Mouse (Mus musculus) hindbrain, embryonic 13.5 days (tissue): Measurements from ENCODE around the gene Fam241b. TPM values are rescaled to one million over a fixed set of nuclear protein-coding genes. Genes with fewer than 3 reads are reported as not detected.

Experiments
- ATAC-seq: fragments of 200-750 bp; cut with Nextera tagmentation; 2 replicates; pipeline ENCODE4 v1.8.0; 2017; ENCODE audit warnings: moderate TSS enrichment; ENCODE audit not compliant: low FRiP score
- H3K27ac ChIP-seq: fragments of 300-500 bp; sonication (generic); 2 replicates; pipeline ENCODE4 v1.5.1; 2015; ENCODE audit warnings: inconsistent platforms, mild to moderate bottlenecking, moderate library complexity
- H3K27me3 ChIP-seq: fragments of 300-500 bp; sonication (generic); 2 replicates; pipeline ENCODE4 v1.6.1; 2015; ENCODE audit warnings: mild to moderate bottlenecking, inconsistent platforms
- H3K36me3 ChIP-seq: fragments of 300-500 bp; sonication (generic); 2 replicates; pipeline ENCODE4 v1.6.1; 2015; ENCODE audit warnings: mild to moderate bottlenecking, inconsistent platforms
- H3K4me1 ChIP-seq: fragments of 300-500 bp; sonication (generic); replicated peaks from 2 replicates; pipeline ENCODE4 v1.6.1; 2015; ENCODE audit warnings: inconsistent platforms
- H3K4me2 ChIP-seq: fragments of 300-500 bp; sonication (generic); 2 replicates; pipeline ENCODE4 v1.6.1; 2015; ENCODE audit warnings: inconsistent platforms, mild to moderate bottlenecking, moderate library complexity
- H3K4me3 ChIP-seq: fragments of 300-500 bp; sonication (generic); 2 replicates; pipeline ENCODE4 v1.5.1; 2015; ENCODE audit warnings: mild to moderate bottlenecking, inconsistent platforms
- H3K9ac ChIP-seq: fragments of 300-500 bp; sonication (generic); 2 replicates; pipeline ENCODE4 v1.6.1; 2015; ENCODE audit warnings: mild to moderate bottlenecking, inconsistent platforms
- H3K9me3 ChIP-seq: fragments of 300-500 bp; sonication (generic); 2 replicates; pipeline ENCODE4 v1.6.1; 2016; ENCODE audit warnings: inconsistent platforms
- WGBS: fragments of 180-500 bp; shearing (Covaris S2); methylation state at CpG from one replicate; pipeline ENCODE4 v1.1.7; 2015; 5-methylcytosine and 5-hydroxymethylcytosine counted together
- polyA plus RNA-seq: library from polyadenylated mRNA; unstranded; fragments of >200 nt; fragmentation: Nextera tagmentation; extraction: Ambion mirVana; gene quantifications from 2 replicates; pipeline ENCODE4 v1.2.1, GENCODE M21; 2015

Gene Fam241b
- polyA plus RNA-seq, 1 experiment from 2014 or later, result 111 TPM

- Histone ChIP-seq H3K4me1 (peaks cover 24% of the 10 kb centered on the region), H3K4me2 (no peak overlapping the region), H3K36me3 (no peaks in the 10 kb centered on the region), H3K27ac (no peak overlapping the region), H3K4me3 (no peak overlapping the region), H3K9ac (no peak overlapping the region), H3K9me3 (peaks cover 8% of the 10 kb centered on the region), H3K27me3 (peaks cover 79% of the 10 kb centered on the region)
- WGBS, result 2% methylated on average over 9 of the region's 9 CpGs
- ATAC-seq, result no peak
Observed at GRCm38 (mm10) chr10:62172841-62173553, 29.3 kb upstream of the Fam241b start.

GRCm38 (mm10) chr10:62162410-62162809 is 18.7 kb upstream of the Fam241b start:
- Histone ChIP-seq H3K27ac (no peak overlapping the region), H3K9me3 (no peaks in the 10 kb centered on the region), H3K4me2 (no peak overlapping the region), H3K9ac (no peak overlapping the region), H3K36me3 (no peaks in the 10 kb centered on the region), H3K4me3 (no peak overlapping the region), H3K4me1 (peaks cover 9% of the 10 kb centered on the region; the same call in 1 of the 2 replicates), H3K27me3 (peaks cover 64% of the 10 kb centered on the region)
- WGBS, result 41% methylated on average over 10 of the region's 10 CpGs
- ATAC-seq, result no peak

- no peak overlapping the region for H3K27ac ChIP-seq
- no peak overlapping the region for H3K9ac ChIP-seq
- no peak for ATAC-seq
- H3K4me1 ChIP-seq, result peaks cover 14% of the 10 kb centered on the region
- WGBS, result 11% methylated on average over 7 of the region's 7 CpGs
- no peak overlapping the region for H3K4me2 ChIP-seq
- 0 out of 2 replicates have a peak, but pooled peaks cover 9% of the 10 kb centered on the region for H3K9me3 ChIP-seq
- H3K36me3 ChIP-seq, result no peaks in the 10 kb centered on the region
- H3K4me3 ChIP-seq, result no peak overlapping the region
- peaks cover 88% of the 10 kb centered on the region for H3K27me3 ChIP-seq
Observed at GRCm38 (mm10) chr10:62149929-62150328, 6.2 kb upstream of the Fam241b start.

- no peaks in the 10 kb centered on the region for H3K36me3 ChIP-seq
- no peak overlapping the region for H3K4me3 ChIP-seq
- H3K27me3 ChIP-seq, result peaks cover 86% of the 10 kb centered on the region
- no peaks in the 10 kb centered on the region for H3K9me3 ChIP-seq
- 45% methylated on average over 12 of the region's 12 CpGs for WGBS
- H3K4me2 ChIP-seq, result no peak overlapping the region
- H3K9ac ChIP-seq, result no peak overlapping the region
- peaks cover 14% of the 10 kb centered on the region for H3K4me1 ChIP-seq
- H3K27ac ChIP-seq, result no peak overlapping the region
- ATAC-seq, result no peak
Observed at GRCm38 (mm10) chr10:62147466-62148248, 3.9 kb upstream of the Fam241b start.

GRCm38 (mm10) chr10:62145957-62146356 is 2.2 kb upstream of the Fam241b start:
- no peaks in the 10 kb centered on the region for H3K36me3 ChIP-seq
- no peak for ATAC-seq

GRCm38 (mm10) chr10:62138040-62138439 is 5.7 kb downstream of the Fam241b start:
- H3K27me3 ChIP-seq, result peaks cover 91% of the 10 kb centered on the region
- peaks cover 30% of the 10 kb centered on the region for H3K4me1 ChIP-seq
- WGBS, result 30% methylated on average over 3 of the region's 3 CpGs
- no peak overlapping the region for H3K27ac ChIP-seq
- no peaks in the 10 kb centered on the region for H3K9me3 ChIP-seq
- no peak for ATAC-seq
- H3K9ac ChIP-seq, result no peak overlapping the region
- no peak overlapping the region for H3K4me3 ChIP-seq
- H3K4me2 ChIP-seq, result no peak overlapping the region
- H3K36me3 ChIP-seq, result no peaks in the 10 kb centered on the region

More at GRCm38 (mm10) chr10:62145957-62146356, 2.2 kb upstream of the Fam241b start:
- Histone ChIP-seq H3K27me3 (peaks cover 83% of the 10 kb centered on the region), H3K4me2 (no peak overlapping the region), H3K9ac (no peak overlapping the region), H3K27ac (no peak overlapping the region), H3K4me1 (peaks cover 14% of the 10 kb centered on the region), H3K4me3 (no peak overlapping the region), H3K9me3 (no peaks in the 10 kb centered on the region)
- 33% methylated on average over 5 of the region's 5 CpGs for WGBS

GRCm38 (mm10) chr10:62137150-62137549 is 6.6 kb downstream of the Fam241b start:
- H3K9ac ChIP-seq, result no peak overlapping the region
- no peak overlapping the region for H3K4me2 ChIP-seq
- no peaks in the 10 kb centered on the region for H3K36me3 ChIP-seq
- ATAC-seq, result no peak
- H3K4me3 ChIP-seq, result no peak overlapping the region
- peaks cover 35% of the 10 kb centered on the region for H3K4me1 ChIP-seq
- H3K27me3 ChIP-seq, result peaks cover 99% of the 10 kb centered on the region
- 1% methylated on average over 4 of the region's 4 CpGs for WGBS
- no peak overlapping the region for H3K27ac ChIP-seq
- H3K9me3 ChIP-seq, result no peaks in the 10 kb centered on the region

- Histone ChIP-seq H3K4me1 (peaks cover 35% of the 10 kb centered on the region), H3K36me3 (no peaks in the 10 kb centered on the region), H3K27me3 (peaks cover 99% of the 10 kb centered on the region), H3K9ac (no peak overlapping the region), H3K27ac (no peak overlapping the region), H3K4me2 (no peak overlapping the region), H3K9me3 (no peaks in the 10 kb centered on the region), H3K4me3 (no peak overlapping the region)
- 3% methylated on average over 8 of the region's 8 CpGs for WGBS
- no peak for ATAC-seq
Observed at GRCm38 (mm10) chr10:62135696-62136470, 7.8 kb downstream of the Fam241b start.

GRCm38 (mm10) chr10:62132691-62133281 is 10.9 kb downstream of the Fam241b start, which contains the start of gene Neurog3:
Gene Neurog3 (plus strand): TSS chr10:62133090.
- ATAC-seq, result no peak
- H3K27me3 ChIP-seq, result peaks cover 100% of the 10 kb centered on the region
- peaks cover 47% of the 10 kb centered on the region for H3K4me1 ChIP-seq
- H3K4me3 ChIP-seq, result peak within 1 kb of the TSS; percentile 23
- H3K9ac ChIP-seq, result peak within 1 kb of the TSS; percentile 40; the same call in 1 of the 2 replicates
- WGBS, result under 1% methylated on average over 28 of the region's 29 CpGs
- no peaks in the 10 kb centered on the region for H3K9me3 ChIP-seq
- H3K27ac ChIP-seq, result no peak within 1 kb of the TSS
- peak within 1 kb of the TSS; percentile 47 for H3K4me2 ChIP-seq
- H3K36me3 ChIP-seq, result no peaks in the 10 kb centered on the region

GRCm38 (mm10) chr10:62128316-62128951 is 15.3 kb downstream of the Fam241b start:
- Histone ChIP-seq H3K36me3 (no peaks in the 10 kb centered on the region), H3K27me3 (peaks cover 91% of the 10 kb centered on the region), H3K27ac (no peak overlapping the region), H3K9me3 (no peaks in the 10 kb centered on the region), H3K4me3 (peak overlapping the region; percentile 14; the same call in 1 of the 2 replicates), H3K4me2 (peak overlapping the region; percentile 40), H3K9ac (no peak overlapping the region), H3K4me1 (peaks cover 24% of the 10 kb centered on the region)
- ATAC-seq, result no peak
- WGBS, result 2% methylated on average over 32 of the region's 32 CpGs

GRCm38 (mm10) chr10:62127711-62128231 is 15.9 kb downstream of the Fam241b start:
- no peaks in the 10 kb centered on the region for H3K36me3 ChIP-seq
- WGBS, result 44% methylated on average over 21 of the region's 21 CpGs
- H3K9ac ChIP-seq, result no peak overlapping the region
- no peak overlapping the region for H3K27ac ChIP-seq
- H3K27me3 ChIP-seq, result peaks cover 88% of the 10 kb centered on the region
- H3K4me2 ChIP-seq, result peak overlapping the region; percentile 40
- ATAC-seq, result no peak
- H3K9me3 ChIP-seq, result no peaks in the 10 kb centered on the region
- peaks cover 18% of the 10 kb centered on the region for H3K4me1 ChIP-seq
- peak overlapping the region; percentile 14; the same call in 1 of the 2 replicates for H3K4me3 ChIP-seq
